Mouse (Mus musculus): ENCODE data around the gene Ulk1. TPM values are rescaled to one million over a fixed set of nuclear protein-coding genes. Genes with fewer than 3 reads are reported as not detected.

The Ulk1 gene
- polyA plus RNA-seq, 1 experiment from 2014 or later: 21.5 TPM

GRCm38 (mm10) chr5:110831036-110831720 is 21.3 kb upstream of the Ulk1 start:
- H3K36me3 ChIP-seq: peaks cover 20% of the 10 kb centered on the region; the same call in 1 of the 2 replicates
- no peak overlapping the region for H3K4me3 ChIP-seq
- no peaks in the 10 kb centered on the region for H3K27me3 ChIP-seq
- no peak for ATAC-seq (ENCODE audit: low FRiP score, low read depth)
- H3K27ac ChIP-seq: no peak overlapping the region
- peaks cover 6% of the 10 kb centered on the region; the same call in 1 of the 2 replicates for H3K4me1 ChIP-seq
- WGBS: 87% methylated on average over 5 of the region's 5 CpGs
- no peaks in the 10 kb centered on the region for H3K9me3 ChIP-seq
- no peak overlapping the region for H3K9ac ChIP-seq
- no peak overlapping the region for H3K4me2 ChIP-seq (replicated peaks)

DNA sequence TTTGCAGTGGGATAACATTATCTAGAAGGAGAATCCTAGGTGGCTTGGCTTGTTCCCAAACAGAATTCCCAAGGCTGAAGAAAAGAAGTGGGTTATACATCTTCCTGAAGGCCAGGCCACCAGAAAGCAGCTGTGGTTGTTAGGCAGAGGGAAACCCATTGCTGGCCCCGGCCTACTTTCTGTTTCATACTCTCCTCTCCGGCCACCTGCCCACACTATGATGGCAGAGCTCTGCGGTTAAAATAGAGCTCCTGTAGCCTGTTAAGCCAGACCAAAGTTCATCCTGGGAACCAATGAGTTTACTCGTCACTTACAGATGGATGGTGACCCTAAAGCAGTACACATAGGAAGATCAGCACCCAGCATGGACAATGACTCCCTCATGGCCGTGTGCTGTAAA is 17.7 kb upstream of the Ulk1 start:
- H3K4me2 ChIP-seq (replicated peaks): no peak overlapping the region
- H3K27ac ChIP-seq: no peak overlapping the region
- H3K9me3 ChIP-seq: no peaks in the 10 kb centered on the region
- H3K27me3 ChIP-seq: no peaks in the 10 kb centered on the region
- 0 out of 2 replicates have a peak, but pooled peaks cover 5% of the 10 kb centered on the region for H3K4me1 ChIP-seq
- H3K9ac ChIP-seq: no peak overlapping the region
- no peak overlapping the region for H3K4me3 ChIP-seq
- ATAC-seq (ENCODE audit: low FRiP score, low read depth): no peak
- H3K36me3 ChIP-seq: peaks cover 14% of the 10 kb centered on the region; the same call in 1 of the 2 replicates
- 87% methylated on average over 5 of the region's 5 CpGs for WGBS

DNA sequence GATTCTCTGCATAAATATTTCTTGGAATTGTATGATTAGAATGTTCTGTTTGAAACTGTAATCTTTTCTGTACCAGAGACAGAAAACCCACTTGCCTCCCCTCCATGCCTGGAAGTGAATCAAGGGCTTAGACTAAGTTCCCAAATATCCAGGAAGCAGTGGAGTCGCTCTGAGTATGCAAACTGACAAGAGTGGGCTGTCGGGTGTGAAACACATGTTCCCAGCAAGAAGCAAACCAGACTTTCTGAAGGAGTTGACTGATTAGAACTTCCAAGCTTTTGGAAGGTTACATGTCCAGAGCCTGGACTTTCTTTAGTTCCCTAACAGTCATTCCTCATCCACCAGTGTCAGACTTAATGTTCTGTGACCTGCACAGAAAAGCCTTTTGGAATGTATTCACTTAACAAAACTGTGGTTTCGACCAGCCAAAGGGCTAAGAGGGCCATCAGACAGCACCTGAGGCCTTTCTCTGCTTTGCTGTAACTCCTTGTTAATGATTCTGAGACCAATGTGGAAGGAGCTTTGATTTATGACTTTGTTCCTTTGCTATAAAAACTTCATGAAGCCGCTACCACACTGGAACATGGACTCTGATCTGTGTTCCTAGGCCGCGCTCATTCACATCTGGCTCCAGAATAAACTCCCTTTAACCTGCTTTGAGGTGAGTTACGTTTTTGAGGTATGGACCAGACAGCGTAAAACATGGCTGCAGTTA is 17.0 kb upstream of the Ulk1 start:
- 0 out of 2 replicates have a peak, but pooled peaks cover 8% of the 10 kb centered on the region for H3K36me3 ChIP-seq
- 0 out of 2 replicates have a peak, but pooled peaks cover 5% of the 10 kb centered on the region for H3K4me1 ChIP-seq
- no peaks in the 10 kb centered on the region for H3K9me3 ChIP-seq
- H3K9ac ChIP-seq: no peak overlapping the region
- no peak overlapping the region for H3K27ac ChIP-seq
- no peak overlapping the region for H3K4me3 ChIP-seq
- H3K27me3 ChIP-seq: no peaks in the 10 kb centered on the region
- no peak for ATAC-seq (ENCODE audit: low FRiP score, low read depth)
- 60% methylated on average over 8 of the region's 8 CpGs for WGBS
- H3K4me2 ChIP-seq (replicated peaks): no peak overlapping the region

DNA sequence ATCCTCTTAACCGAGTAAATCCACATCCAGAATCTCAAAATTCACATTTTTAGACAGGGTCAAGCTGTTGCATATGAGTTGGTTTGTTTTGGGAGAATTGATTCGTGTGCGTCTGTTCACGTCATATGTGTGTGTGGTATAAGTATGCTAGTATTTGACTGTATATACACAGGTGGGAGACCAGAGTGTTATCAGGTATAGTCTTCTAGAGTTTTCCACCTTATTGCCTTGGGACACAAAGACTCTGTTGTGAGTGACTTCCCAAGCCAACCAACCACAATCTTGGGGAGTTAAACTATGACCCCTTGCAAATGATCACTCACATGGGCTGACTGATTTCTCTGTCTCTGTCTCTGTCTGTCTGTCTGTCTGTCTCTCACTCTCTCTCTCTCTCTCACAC is 14.5 kb upstream of the Ulk1 start:
- no peak overlapping the region for H3K4me3 ChIP-seq
- no peaks in the 10 kb centered on the region for H3K27me3 ChIP-seq
- no peaks in the 10 kb centered on the region for H3K9me3 ChIP-seq
- no peak for ATAC-seq (ENCODE audit: low FRiP score, low read depth)
- 0 out of 2 replicates have a peak, but pooled peaks cover 5% of the 10 kb centered on the region for H3K4me1 ChIP-seq
- no peak overlapping the region for H3K27ac ChIP-seq
- 0 out of 2 replicates have a peak, but pooled peaks cover 3% of the 10 kb centered on the region for H3K36me3 ChIP-seq
- WGBS: 76% methylated on average over 4 of the region's 4 CpGs
- H3K9ac ChIP-seq: no peak overlapping the region
- H3K4me2 ChIP-seq (replicated peaks): no peak overlapping the region

DNA sequence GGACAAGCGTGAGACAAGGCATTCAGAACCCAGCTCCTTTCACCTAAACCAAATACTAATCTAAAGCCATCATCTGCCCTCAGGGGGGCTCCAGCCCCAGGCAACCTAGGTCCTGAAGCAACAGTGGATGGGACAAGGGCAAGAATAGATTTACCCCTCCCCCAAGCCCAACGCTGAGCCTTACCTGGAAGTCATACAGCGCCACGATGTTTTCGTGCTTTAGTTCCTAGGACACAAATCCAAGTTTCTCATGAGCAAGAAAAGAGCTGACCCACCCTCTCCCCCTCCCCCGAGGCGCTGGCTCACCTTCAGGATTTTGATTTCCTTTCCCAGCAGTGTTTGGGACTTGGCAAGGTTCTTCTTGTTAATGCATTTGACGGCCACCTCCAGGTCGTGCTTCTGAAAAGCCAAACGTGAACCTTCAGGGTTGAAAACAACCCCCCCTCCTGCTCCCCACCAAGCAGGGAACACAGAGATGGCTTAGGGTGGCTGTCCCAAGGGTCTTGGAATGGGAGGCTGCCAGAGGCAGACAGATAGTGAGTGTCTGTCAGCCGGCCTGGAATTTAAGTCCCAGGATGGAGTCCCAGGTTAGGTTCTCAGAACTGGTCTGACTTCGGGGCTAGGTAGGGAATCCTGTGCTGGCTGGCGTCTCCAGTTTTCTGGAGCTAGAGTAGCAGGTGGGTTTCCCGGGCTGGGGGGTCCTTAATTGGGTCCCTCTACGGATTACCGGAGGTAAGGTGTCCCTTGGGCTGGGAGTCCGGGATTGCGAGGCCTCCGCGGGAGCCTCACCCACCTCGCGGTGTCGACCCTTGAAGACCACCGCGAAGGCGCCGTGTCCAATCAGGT is 853 bp downstream of the Ulk1 start:
- H3K27ac ChIP-seq: peak overlapping the region; percentile 53; the same call in 1 of the 2 replicates
- H3K4me3 ChIP-seq: peak overlapping the region; percentile 94
- no peak for ATAC-seq (ENCODE audit: low FRiP score, low read depth)
- WGBS: 2% methylated on average over 27 of the region's 27 CpGs
- H3K9ac ChIP-seq: peak overlapping the region; percentile 98
- no peaks in the 10 kb centered on the region for H3K9me3 ChIP-seq
- peaks cover 33% of the 10 kb centered on the region for H3K36me3 ChIP-seq
- H3K4me1 ChIP-seq: peaks cover 47% of the 10 kb centered on the region
- peak overlapping the region; percentile 94 for H3K4me2 ChIP-seq (replicated peaks)
- H3K27me3 ChIP-seq: no peaks in the 10 kb centered on the region

DNA sequence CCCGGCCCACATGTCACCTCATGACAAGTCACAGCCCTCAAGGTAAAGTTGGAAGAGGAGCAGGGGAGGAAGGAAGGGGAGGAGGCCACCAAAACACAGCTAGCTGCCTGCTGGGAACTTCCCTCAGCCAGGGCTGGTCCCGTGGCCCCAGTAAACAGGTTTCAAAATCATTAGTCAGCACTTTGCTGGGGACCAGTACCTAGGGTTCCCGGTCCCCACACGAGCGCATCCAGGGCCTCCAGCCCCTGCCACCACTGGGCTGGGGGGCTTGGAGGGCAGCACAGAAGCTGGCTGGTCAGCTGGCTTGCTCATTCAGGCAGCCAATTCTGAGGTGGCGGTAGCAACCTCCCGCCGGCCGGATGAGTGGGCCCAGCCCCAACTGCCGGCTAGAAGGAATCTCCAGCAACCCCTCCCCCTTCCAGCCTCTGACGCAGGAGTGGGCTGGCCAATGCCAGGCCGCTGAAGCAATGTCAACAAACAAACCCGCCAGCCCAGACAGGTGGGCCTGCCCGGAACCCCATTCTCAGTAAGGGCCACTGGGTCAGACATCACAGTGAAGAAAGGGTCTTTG is 1.8 kb downstream of the Ulk1 start:
- Histone ChIP-seq H3K4me2 (replicated peaks) (peak overlapping the region; percentile 94), H3K9ac (peak overlapping the region; percentile 98), H3K36me3 (peaks cover 40% of the 10 kb centered on the region), H3K9me3 (no peaks in the 10 kb centered on the region), H3K27ac (no peak overlapping the region; the same call in 1 of the 2 replicates), H3K4me3 (peak overlapping the region; percentile 94), H3K27me3 (no peaks in the 10 kb centered on the region), H3K4me1 (peaks cover 47% of the 10 kb centered on the region)
- 3% methylated on average over 14 of the region's 14 CpGs for WGBS
- ATAC-seq (ENCODE audit: low FRiP score, low read depth): peak; percentile 31; the same call in 1 of the 2 replicates

DNA sequence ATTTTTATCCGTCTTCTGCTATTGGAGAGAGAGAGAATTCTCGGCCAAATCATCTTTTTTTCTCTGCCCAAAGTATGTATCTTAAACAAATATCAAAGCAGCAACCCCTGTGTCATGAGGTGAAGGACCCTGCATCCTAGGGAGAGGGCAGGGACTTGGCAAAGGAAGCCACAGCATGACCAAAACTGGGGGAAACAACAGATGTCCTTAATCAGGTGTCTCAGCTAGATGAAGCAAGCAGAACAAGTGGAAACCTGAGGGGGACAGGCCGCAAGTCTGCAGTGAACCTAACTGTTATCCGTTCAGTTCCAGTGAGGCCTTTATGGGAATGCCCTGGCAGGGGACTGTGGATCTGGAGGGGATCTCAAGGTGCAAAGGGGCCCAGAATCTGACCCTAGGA is 2.4 kb downstream of the Ulk1 start:
- WGBS: 86% methylated on average over 4 of the region's 4 CpGs
- Histone ChIP-seq H3K27ac (no peak overlapping the region), H3K9ac (peak overlapping the region; percentile 98)

DNA sequence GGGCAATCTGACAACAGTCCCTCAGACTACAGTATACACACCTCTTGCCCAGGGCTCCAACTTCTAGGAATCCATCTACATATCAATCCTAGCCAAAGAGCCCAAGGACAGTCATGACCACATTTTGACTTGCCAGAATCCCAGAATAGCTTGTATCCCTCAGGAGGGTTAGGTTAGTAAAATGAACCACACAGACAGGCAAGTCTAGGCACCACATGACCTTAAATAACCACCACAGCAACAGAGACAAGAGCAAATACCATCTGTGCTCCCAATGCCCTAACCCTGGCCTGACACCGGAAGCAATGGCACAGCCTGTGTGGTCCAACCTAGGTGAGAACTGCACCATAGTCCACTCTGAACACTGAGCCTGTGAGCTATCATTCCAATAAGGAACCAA is 3.2 kb downstream of the Ulk1 start:
- Histone ChIP-seq H3K4me2 (replicated peaks) (peak overlapping the region; percentile 94), H3K9ac (peak overlapping the region; percentile 31; the same call in 1 of the 2 replicates), H3K27ac (no peak overlapping the region), H3K27me3 (no peaks in the 10 kb centered on the region), H3K4me3 (no peak overlapping the region), H3K36me3 (peaks cover 55% of the 10 kb centered on the region), H3K9me3 (no peaks in the 10 kb centered on the region), H3K4me1 (peaks cover 50% of the 10 kb centered on the region)
- no peak for ATAC-seq (ENCODE audit: low FRiP score, low read depth)
- 65% methylated on average over 1 of the region's 1 CpGs for WGBS

More for the DNA sequence above, 2.4 kb downstream of the Ulk1 start:
- H3K27me3 ChIP-seq: no peaks in the 10 kb centered on the region
- H3K9me3 ChIP-seq: no peaks in the 10 kb centered on the region
- no peak for ATAC-seq (ENCODE audit: low FRiP score, low read depth)
- peak overlapping the region; percentile 94 for H3K4me3 ChIP-seq
- H3K4me2 ChIP-seq (replicated peaks): peak overlapping the region; percentile 94
- peaks cover 47% of the 10 kb centered on the region for H3K36me3 ChIP-seq
- peaks cover 47% of the 10 kb centered on the region for H3K4me1 ChIP-seq

DNA sequence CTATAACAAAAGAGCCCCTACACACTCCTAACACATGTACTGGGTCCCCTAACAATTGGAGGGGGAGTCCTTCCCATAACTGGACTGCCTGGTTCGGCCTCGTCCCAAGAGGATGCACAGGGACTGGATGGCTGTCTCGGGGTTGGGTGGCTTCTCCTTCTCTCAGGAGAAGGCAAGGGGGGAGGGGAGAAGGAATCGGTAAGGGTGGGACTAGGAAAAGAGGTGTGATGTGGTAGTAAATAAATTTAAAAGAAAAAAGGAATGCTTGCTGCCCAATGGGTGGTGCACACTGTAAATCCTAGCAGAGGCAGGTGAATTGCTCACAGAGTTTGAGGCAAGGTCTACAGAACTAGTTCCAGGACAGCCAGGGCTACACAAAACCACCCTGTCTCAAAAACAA is 3.7 kb downstream of the Ulk1 start:
- H3K4me1 ChIP-seq: peaks cover 50% of the 10 kb centered on the region

GRCm38 (mm10) chr5:110804012-110804743 is 5.7 kb downstream of the Ulk1 start:
- H3K4me2 ChIP-seq (replicated peaks): no peak overlapping the region
- H3K9me3 ChIP-seq: no peaks in the 10 kb centered on the region
- no peaks in the 10 kb centered on the region for H3K27me3 ChIP-seq
- peaks cover 50% of the 10 kb centered on the region for H3K4me1 ChIP-seq
- peaks cover 80% of the 10 kb centered on the region for H3K36me3 ChIP-seq
- WGBS: 80% methylated on average over 7 of the region's 7 CpGs
- no peak overlapping the region for H3K4me3 ChIP-seq
- ATAC-seq (ENCODE audit: low FRiP score, low read depth): no peak
- no peak overlapping the region for H3K27ac ChIP-seq
- no peak overlapping the region for H3K9ac ChIP-seq

More for the DNA sequence above, 3.7 kb downstream of the Ulk1 start:
- 0 out of 2 replicates have a peak overlapping the region, but pooled peaks have one; percentile 94 for H3K4me2 ChIP-seq (replicated peaks)
- no peak overlapping the region for H3K9ac ChIP-seq
- no peak overlapping the region for H3K4me3 ChIP-seq
- H3K27ac ChIP-seq: no peak overlapping the region
- H3K9me3 ChIP-seq: no peaks in the 10 kb centered on the region
- 83% methylated on average over 4 of the region's 4 CpGs for WGBS
- ATAC-seq (ENCODE audit: low FRiP score, low read depth): no peak
- H3K27me3 ChIP-seq: no peaks in the 10 kb centered on the region
- peaks cover 60% of the 10 kb centered on the region for H3K36me3 ChIP-seq

- H3K9ac ChIP-seq: no peak overlapping the region
- H3K4me2 ChIP-seq (replicated peaks): no peak overlapping the region
- H3K36me3 ChIP-seq: peaks cover 94% of the 10 kb centered on the region
- no peaks in the 10 kb centered on the region for H3K9me3 ChIP-seq
- ATAC-seq (ENCODE audit: low FRiP score, low read depth): no peak
- H3K27me3 ChIP-seq: no peaks in the 10 kb centered on the region
- H3K4me1 ChIP-seq: peaks cover 37% of the 10 kb centered on the region
- H3K27ac ChIP-seq: no peak overlapping the region
- H3K4me3 ChIP-seq: no peak overlapping the region
Measured at GRCm38 (mm10) chr5:110802809-110803208, 7.1 kb downstream of the Ulk1 start.
